Mouse (Mus musculus): ENCODE measurements around the gene Cbfa2t3.

Gene Cbfa2t3

DNA sequence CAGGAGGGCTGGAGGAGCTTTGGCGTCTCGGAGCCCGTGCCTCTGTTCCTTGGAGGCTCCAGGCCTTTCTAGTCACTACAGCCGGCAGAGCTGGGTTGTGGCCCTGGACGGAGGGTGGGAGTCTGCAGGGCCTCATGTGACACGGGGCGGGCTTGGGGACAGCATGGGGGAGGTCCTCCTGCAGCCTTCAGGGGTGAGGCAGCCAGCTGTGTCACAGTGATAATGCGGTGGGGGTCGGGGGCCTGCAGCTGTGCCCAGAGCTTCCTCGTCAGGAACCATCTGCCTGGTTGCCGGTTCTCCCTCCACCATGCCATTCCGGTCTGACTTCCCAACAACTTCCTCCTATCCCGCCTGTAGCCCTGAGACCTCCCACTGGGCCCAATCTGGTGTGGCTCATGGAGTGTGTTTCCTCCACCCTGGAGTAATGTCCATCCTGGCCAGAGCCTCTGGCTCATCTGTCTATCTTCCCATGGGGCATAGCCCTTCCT lies at the start of gene Cbfa2t3:
Gene Cbfa2t3, minus strand, starts transcription at position 105 of the 488 bp plus-strand sequence.
- no peak for DNase-seq (ENCODE audit: low spot score)

DNA sequence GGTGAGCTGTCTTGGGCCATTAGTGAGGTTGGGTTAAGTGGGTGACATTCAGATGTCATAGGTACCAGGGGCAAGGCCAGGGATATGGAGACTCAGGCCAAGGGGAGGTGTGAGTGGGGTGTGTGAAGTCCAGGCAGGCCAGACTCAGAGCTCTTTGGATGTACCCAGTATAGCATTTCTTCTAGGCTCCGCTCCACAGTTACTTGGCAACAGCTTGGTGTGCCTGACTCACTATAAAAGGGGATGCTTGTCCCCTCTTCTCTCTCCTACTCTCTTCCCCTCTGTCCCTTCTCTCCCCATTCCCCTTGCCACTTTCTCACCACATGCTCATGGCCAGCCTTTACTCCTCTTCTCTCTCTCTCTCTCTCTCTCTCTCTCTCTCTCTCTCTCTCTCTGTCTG lies 48.9 kb upstream of the Cbfa2t3 start:
- no peak for DNase-seq (ENCODE audit: low spot score)

DNA sequence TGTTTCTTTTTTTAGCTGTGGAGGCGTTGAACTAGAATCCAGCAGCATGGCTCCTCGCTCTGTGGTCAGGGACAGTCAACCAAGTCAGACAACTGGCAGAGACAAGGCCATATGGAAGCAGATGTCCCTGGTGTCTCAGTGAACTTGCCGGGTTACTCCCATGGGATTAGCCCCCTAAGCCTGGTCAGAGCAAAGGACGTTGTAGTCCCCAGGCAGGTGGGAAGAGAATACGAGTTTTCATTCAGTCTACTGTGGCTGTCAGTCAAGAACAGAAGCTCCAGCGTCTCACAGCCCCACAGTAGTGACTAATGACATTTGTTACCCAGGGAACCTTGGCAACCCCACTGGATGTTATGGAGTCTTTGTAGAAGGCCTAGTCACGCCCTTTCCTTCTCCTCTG lies 47.5 kb upstream of the Cbfa2t3 start:
- DNase-seq (ENCODE audit: low spot score), result no peak

DNA sequence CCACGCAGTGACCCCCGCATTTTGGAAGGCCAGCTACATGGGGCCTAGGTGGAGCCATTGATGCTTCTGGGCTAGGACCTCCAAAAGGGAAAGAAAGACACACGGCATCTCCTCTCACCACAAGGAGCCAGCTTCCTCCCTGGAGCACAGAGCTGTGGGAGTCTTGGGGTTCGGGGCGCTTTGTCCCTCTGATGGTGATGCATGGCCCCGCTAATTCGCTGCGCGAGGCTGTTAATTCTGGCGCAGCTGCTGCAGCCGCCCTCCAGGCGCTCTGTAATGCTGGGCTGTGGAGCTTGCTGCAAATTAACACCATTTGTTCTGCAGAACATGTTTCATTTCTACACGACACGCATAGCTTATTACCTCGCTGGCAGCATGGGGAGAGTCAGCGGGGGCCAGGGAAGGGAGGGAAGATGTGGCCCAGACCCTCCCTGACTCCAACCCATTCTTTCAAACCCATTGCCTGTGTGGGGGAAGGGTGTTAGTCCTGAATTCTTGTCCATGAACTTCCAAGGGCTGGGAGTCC lies 46.9 kb upstream of the Cbfa2t3 start:
- no peak for DNase-seq (ENCODE audit: low spot score)

DNA sequence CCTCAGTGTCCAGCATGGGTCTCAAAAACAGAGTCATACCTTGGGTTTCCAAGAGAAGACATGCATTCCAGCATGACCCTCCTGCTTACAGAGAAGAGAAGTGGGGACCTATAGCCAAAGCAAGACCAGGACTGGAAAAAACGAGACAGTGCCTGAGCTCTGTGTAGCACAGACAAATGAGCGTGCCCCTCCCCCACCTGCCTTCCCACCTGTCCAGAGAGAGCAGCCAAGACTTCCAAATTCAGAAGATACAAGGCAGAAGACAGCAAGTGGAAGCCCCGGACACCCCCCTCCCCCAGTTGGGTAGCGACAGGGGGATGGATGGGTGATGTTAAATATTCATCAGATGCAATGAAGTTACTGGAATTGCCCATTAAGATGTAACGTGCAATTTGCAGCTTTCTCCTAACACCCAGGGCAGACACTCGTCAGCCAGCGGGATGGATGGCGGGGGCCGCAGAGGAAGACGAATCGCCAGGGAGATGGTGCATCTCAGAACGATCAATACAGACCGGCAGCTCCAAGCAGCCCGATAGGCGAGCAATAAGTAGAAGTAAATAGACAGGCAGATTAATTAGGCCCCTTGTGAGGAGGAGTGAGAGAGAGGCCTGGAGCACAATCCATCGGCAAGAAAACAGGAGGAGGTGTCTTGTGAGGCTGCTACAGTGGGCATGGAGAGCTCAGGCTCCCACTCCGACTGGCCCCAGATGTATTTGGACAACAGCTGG lies 46.3 kb upstream of the Cbfa2t3 start:
- no peak for DNase-seq (ENCODE audit: low spot score)

DNA sequence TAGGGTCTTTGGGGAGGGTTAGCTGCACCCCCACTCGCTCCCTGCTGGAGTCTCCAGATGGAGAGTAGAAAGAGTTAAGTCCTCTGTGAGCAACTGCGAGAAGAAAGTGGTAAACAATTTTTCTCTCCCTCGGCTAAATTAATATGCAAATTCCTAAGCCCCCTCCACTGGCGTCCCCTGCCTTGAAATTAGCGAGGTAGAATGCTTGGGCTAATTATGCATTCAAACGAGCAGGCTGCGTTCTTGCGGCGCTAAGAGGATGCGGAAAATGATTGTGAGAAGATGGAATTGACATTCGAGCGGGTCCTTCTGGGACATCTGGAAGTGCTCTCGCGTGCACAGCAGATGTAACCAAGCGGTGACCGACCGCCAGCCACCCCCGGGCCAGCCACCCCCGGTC lies 43.6 kb upstream of the Cbfa2t3 start:
- DNase-seq (ENCODE audit: low spot score), result no peak

DNA sequence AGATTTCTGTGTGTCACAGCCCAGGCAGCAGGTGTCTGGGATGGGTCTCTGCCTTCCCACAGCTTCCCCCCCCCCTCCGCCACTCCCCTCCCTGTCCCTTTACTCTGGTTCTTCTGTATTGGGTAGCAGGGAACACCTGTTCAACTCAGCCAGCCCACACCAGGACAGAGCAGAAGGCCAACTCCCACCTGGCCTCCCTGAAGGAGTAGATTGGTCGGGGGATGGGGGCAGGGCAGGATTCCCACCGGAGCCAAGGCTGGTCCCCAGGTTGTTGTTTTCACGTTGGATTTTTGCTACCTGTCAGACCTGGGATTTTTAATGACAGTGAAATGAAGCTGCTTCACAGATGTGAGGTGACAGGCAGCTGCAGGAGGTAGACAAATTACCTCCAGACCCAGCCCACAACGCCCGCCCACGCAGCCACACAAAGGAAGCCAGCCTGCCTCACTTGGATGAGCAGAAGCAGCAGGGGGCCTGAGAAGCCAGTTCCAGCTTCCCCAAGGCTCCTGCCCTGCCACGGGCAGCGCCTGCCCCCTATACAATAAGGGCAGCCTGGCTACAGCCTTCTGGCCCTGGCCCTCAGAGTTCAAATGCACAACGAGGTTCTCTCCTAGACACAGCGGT lies 40.3 kb upstream of the Cbfa2t3 start:
- no peak for DNase-seq (ENCODE audit: low spot score)

DNA sequence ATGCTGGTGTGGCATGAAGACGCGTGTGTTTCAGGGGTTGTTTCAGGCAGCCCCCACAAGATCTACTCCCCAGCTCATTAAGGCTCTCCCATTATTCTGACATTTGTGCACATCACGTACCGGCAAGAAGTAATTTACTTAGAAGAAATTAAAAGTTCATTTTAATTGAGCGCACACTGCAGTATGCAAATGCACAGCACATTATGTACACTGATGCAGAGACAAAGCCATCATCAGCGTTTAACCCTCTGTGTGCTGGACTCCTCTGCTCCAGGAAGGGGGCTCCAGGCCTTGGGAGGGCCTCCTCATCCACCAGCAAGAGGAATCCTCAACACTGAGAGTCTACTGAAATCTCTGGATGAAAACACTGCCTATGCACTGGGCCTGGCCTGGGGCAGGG lies 39.0 kb upstream of the Cbfa2t3 start:
- DNase-seq (ENCODE audit: low spot score), result no peak

DNA sequence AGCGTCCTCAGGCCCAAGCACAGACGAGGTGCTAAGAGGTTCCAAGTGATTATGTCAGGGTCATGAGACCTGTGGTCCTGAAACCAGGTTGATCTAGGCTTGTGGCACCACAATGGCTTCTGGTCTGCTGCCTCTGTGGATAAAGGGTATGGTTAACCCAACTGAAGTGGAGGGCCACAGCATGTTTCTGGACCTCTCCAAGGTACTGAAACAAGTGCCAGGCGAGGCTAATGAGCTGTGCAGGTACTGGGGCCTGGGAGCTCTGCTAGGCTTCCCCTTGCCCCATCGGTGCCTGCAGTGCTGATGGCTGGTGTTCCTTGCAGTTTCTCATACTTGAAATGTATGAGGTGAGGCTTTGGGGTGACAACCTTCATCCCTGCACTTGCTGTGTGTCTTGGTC lies 38.2 kb upstream of the Cbfa2t3 start:
- DNase-seq (ENCODE audit: low spot score), result no peak

DNA sequence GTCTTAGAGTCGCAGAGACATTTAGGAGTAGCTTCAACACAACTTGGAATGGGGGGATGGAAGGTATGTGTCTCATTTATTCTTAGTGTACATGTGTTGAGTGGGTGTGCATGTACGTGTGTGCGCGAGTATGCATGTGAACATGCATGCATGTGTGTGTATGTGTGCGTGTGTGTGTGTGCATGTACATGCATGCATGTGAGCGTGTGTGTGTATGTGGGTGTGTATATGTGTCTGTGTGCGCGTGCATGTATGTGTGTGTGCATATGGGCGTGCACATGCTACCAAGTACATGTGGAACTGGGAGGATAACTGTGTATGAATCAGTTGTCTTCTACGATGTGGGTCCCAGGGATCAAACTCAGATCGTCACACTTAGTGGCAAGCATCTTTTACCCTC lies 37.7 kb upstream of the Cbfa2t3 start:
- no peak for DNase-seq (ENCODE audit: low spot score)

DNA sequence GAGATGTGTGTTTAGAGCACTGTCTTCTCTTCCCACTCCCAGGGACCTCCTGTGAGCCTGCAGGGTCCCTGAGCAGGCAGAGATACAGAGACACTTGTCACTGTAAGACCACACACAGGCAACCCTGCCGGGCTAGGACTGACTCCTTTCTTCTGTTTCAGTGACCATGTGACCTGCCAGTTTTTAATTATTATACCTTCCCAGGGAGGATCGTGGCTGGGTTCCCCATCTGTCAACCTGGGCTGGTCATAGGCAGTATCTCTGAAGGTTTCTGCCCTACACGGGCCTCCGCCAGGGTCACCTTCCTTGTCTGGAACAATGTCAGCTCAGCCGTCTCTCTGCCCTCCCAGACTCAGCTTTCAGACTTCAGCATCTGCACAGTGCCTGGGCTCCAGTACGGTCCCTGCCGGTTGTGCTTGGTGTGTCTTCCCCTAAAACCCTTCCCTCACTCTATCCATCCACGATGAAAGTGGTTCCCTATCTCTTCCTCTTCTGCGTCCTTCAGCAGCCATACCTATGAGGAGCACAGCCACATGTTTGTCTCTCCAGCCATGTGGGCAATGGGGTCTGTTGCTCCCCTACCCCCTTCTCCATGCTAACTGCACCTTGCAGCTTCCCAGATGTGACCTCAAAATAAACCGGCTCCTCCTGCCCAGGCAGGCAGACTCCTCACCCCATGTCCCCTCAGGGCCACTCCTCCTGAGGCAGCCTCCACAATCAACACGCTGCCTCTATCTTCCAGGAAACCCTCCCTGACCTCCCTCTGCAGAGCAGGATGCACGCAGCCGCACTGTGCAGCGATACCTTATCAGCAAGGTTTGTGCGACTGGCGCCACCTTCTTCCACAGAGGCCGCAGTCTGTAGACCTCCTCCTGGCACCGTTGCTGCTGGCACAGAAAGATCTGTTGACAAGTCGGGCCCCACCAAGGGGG lies 36.9 kb upstream of the Cbfa2t3 start:
- DNase-seq (ENCODE audit: low spot score), result peak; percentile 77

DNA sequence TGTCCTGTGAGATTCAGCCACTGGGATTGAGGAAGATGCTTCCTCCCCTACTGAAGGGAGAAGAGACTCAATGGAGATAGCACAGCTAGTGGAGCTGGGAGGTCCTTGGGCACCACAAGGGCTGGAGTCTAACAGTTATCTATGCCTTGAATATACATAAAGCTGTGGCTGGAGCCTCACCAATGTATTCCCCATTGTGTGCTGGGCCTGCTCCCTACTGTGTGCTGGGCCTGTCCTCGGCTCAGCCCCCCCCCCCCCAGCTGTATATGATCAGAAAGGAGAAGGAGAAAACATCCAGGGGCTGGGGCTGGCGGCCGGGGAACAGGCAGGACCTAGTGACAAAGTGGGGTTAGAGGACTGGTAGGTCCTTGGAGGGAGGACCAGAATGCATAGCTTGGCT lies 36.2 kb upstream of the Cbfa2t3 start:
- DNase-seq (ENCODE audit: low spot score), result no peak

DNA sequence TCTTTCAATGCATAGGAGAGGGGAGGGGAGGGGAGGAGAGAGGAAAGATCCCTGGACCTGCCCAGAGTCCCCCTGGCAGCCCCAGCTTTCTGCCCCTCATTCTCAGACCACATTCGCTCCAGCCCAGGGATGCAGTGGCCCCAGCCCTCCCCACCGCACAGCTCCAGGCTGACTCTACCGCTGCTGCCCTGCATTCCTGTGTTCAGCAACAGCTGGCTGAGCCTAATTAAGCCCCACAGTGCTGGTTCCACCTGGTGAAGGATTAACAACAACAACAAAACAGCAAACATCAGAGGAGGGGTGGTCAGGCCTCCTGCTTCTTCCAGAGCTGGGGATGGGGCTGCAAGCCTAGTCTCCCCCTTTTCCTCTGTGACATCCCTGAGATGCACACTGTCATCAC lies 29.7 kb upstream of the Cbfa2t3 start:
- no peak for DNase-seq (ENCODE audit: low spot score)

DNA sequence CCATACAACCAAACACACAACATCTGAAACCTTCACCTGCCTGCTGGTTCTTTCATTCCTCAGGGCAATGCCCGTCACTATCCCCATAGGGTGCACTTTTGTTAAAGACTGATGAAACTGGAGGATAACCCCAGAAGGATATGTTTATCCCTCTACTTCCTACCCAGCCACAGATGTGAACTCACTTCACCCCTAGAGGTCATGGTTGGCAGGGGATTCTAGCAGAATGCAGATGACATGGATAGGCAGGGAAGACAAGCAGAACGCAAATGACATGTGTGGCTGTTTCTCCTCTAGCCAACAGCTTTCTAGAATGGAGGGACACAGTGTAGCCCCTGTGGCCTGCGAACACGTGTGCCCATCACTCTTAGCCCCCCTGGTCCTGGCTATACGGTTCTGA lies 28.5 kb upstream of the Cbfa2t3 start:
- DNase-seq (ENCODE audit: low spot score), result no peak

DNA sequence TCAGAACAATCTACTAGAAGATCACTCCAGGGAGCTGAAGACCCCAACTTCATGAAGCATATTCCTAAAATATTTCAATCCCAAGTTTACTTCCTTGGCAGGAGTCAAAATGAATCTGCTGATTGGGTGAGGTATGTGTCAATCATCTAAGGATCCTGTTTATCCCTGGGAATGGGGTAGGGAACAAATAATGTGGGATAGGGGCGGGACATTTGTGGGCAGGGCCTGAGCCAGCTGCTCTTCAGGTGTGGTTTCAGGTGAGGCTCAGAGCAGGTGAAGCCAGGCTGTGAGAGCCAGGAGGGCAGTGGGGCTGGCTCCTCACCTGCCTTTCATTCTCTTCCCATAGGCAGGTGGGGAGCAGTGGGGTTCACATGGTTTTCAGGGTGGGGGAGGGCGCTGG lies 27.9 kb upstream of the Cbfa2t3 start:
- no peak for DNase-seq (ENCODE audit: low spot score)

DNA sequence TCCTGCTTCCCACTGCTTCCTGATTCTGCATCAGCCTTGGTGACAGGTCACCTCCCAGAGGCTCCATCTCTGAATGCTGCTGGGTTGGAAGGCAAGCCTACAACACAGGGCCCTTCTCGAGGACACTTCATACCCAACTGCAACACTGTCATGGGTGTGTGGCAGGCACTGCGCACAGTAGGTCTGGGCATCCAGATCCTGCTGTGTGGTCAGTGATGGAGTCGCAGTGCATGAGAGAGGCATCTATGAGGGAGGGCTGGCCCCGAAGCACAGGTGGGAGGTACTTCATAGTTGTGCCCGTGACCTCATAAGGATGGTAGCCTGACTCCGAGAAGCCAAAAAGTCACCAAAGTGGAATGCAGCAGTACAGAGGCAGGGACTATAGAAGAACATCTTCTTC lies 26.3 kb upstream of the Cbfa2t3 start:
- no peak for DNase-seq (ENCODE audit: low spot score)

DNA sequence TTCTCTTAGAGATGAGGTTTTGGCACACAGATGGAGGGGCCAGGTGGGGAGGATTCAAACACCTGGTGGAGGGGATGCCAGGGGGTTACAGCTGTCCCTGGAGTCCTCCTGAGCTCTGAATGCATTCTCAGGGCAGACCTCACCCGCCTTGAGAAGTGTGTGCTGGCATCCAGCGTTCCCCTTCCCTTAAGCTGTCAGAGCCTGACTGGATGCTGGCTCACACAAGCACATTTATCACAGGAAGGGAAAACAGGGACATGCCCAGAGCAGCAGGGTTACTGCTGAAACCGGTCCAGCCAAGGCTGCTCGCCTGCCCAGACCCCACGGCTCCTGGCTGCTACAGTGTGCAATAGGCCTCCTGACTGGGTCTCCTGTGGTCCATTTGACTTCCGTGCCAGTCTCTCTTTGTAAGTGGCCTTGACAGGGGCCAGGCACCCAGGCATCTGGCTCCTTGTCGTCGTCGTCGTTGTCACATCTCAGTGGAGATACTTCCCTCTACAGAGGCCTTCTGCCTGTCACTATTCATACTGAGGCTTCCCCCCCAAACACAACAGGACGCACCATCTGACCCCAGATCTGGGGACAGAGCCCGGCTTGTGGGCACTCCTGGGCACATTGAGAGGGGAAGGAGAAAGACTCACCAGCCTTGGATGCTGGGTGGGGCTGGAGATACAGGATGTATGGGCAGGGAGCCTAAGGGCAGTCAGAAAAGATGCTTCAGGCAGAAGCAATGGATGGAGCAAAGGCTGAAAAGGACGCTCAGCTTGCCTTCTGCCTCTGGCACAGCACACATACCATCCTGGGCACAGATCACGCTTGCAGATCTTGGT lies 22.1 kb upstream of the Cbfa2t3 start:
- no peak for DNase-seq (ENCODE audit: low spot score)

DNA sequence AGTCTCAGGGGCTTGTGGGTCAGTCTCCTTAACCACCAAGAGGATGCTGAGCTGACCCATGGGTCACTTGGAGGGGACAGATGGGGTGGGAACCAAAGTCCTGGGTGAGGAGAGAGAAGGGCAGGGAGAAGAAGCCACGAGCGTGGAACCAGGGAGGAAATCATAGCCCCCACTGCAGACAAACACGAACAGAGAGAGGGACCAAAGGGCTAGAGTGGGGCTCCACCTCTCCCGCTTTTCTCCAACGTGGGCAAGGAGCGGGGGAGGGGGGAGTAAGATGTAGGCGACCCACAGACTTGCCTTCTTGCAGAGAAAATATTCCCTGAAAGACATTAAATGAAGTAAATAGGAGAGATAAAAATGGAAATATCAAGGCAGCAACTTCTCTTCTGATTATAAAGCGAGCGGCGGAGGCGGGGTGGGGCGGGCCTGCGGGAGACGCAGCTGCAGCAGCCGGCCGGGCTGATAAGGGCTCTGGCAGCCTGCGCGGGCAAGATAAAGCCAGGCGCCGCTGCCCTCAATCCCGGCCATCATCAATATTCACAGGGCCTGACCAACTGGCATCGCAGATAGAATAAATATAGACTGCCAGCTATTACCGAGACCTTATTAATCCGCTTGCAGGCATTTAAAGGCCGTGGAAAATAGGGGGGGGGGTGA lies 21.3 kb upstream of the Cbfa2t3 start:
- peak; percentile 94 for DNase-seq (ENCODE audit: low spot score)

DNA sequence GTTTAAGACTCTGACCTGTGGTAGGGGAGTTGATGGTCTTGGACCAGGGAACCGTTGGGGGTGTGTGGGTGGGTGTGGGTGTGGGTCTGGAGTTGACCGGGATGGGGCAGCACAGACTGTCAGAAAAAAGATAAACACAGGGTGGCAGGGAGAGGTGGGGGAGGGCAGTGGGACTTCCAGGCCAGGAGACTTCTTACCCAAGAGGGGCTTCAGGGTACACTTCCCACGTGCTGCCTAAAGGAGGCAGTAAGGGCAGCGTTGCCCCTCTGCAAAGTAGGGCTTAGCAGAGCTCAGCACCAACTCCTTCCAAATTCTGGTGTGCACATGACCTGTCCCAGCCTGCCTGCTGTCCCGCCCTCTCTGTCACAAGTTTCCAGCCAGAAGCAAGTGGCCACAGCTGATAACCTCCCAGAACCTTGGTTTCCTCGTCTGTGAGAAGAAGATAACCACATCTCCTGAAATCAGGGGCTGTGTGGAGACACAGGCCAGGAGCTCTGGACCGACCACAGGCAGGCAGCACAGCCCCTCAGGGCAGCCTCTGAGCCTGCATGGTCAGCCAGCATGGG lies 20.7 kb upstream of the Cbfa2t3 start:
- peak; percentile 95 for DNase-seq (ENCODE audit: low spot score)

DNA sequence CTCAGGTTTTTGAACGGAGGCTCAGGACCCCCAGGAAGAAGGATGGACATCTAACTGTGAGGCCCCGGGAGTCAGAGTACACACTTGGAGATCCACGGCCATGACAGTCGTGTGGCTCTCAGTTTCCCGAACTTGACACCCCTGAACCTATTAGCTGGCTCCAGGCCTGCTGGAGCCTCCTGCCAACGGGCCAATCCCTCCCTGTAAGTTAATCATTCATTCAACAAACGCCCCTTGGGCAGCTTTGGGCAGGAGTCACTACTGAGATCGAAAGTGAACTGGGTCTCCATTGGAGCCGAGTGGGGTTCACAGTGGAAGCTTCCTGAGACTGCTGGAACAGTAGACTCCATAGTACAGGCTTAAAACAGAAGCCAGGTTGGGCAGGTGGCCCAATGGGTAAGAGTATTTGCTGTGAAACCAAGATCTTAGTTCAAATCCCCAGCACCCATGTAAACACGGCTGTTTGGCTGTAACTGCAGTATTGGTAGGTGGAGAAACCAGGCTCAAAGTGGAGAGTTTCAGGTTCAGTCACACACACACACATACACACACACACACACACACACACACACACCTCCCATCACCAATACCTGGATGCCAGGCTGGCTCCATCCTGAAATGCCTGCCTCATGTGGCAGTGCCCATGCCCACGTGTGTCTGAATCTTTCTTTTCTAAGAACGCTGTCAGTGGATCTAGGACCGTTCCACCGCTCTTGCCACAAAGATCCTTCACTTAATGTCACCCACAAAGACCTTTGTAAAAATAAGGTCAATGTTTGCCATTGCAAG lies 20.0 kb upstream of the Cbfa2t3 start:
- DNase-seq (ENCODE audit: low spot score), result no peak
